Mouse (Mus musculus): Measurements from ENCODE around the gene Dscaml1.
"Not testable (repeated sequence)": the region's sequence is repeated elsewhere in the genome, so short reads cannot be mapped to it uniquely, and the experiment has no call there.

Gene Dscaml1

GRCm38 (mm10) chr9:45774088-45774487, 347.7 kb downstream of the Dscaml1 start:
- peak; percentile 5 for DNase-seq (ENCODE audit: low read depth, low spot score)

- not testable (repeated sequence) for DNase-seq (ENCODE audit: low read depth, low spot score)
Observed at GRCm38 (mm10) chr9:45776176-45776575, 349.7 kb downstream of the Dscaml1 start.

GRCm38 (mm10) chr9:45779201-45779600, 352.8 kb downstream of the Dscaml1 start:
- no peak for DNase-seq (ENCODE audit: low read depth, low spot score)

GRCm38 (mm10) chr9:45783249-45784069, 357.0 kb downstream of the Dscaml1 start:
- no peak for DNase-seq (ENCODE audit: low read depth, low spot score)

GRCm38 (mm10) chr9:45787071-45787470, 360.6 kb downstream of the Dscaml1 start:
- no peak for DNase-seq (ENCODE audit: low read depth, low spot score)

GRCm38 (mm10) chr9:45787547-45787946, 361.1 kb downstream of the Dscaml1 start:
- no peak for DNase-seq (ENCODE audit: low read depth, low spot score)

GRCm38 (mm10) chr9:45788405-45788804, 362.0 kb downstream of the Dscaml1 start:
- DNase-seq (ENCODE audit: low read depth, low spot score): no peak

GRCm38 (mm10) chr9:45791456-45792142, 365.2 kb downstream of the Dscaml1 start:
- no peak for DNase-seq (ENCODE audit: low read depth, low spot score)

GRCm38 (mm10) chr9:45792235-45792634, 365.8 kb downstream of the Dscaml1 start:
- no peak for DNase-seq (ENCODE audit: low read depth, low spot score)

- no peak for DNase-seq (ENCODE audit: low read depth, low spot score)
Observed at GRCm38 (mm10) chr9:45793697-45794096, 367.3 kb downstream of the Dscaml1 start.

- no peak for DNase-seq (ENCODE audit: low read depth, low spot score)
Observed at GRCm38 (mm10) chr9:45795722-45796121, 369.3 kb downstream of the Dscaml1 start.

GRCm38 (mm10) chr9:45797271-45797670, 370.8 kb downstream of the Dscaml1 start:
- no peak for DNase-seq (ENCODE audit: low read depth, low spot score)

GRCm38 (mm10) chr9:45798467-45799164, 372.2 kb downstream of the Dscaml1 start:
- DNase-seq (ENCODE audit: low read depth, low spot score): no peak

- no peak for DNase-seq (ENCODE audit: low read depth, low spot score)
Observed at GRCm38 (mm10) chr9:45799402-45799801, 373.0 kb downstream of the Dscaml1 start.
